Mouse (Mus musculus) forebrain, embryonic 13.5 days (tissue): ENCODE data around the gene Scamp1. TPM values are rescaled to one million over a fixed set of nuclear protein-coding genes. Genes with fewer than 3 reads are reported as not detected.

Experiments
- ATAC-seq: fragments of 200-750 bp; cut with Nextera tagmentation; 2 replicates; pipeline ENCODE4 v1.8.0; 2017
- H3K27ac ChIP-seq: fragments of 300-500 bp; sonication (generic); 2 replicates; pipeline ENCODE4 v1.5.1; 2015; ENCODE audit warnings: inconsistent platforms, mild to moderate bottlenecking, moderate library complexity
- H3K27me3 ChIP-seq: fragments of 300-500 bp; sonication (generic); 2 replicates; pipeline ENCODE4 v1.6.1; 2015; ENCODE audit warnings: mild to moderate bottlenecking, inconsistent platforms
- H3K36me3 ChIP-seq: fragments of 300-500 bp; sonication (generic); 2 replicates; pipeline ENCODE4 v1.6.1; 2015; ENCODE audit warnings: mild to moderate bottlenecking, inconsistent platforms; ENCODE audit not compliant: poor library complexity, severe bottlenecking
- H3K4me1 ChIP-seq: fragments of 300-500 bp; sonication (generic); 2 replicates; pipeline ENCODE4 v1.6.1; 2015; ENCODE audit warnings: inconsistent platforms
- H3K4me2 ChIP-seq: fragments of 300-500 bp; sonication (generic); 2 replicates; pipeline ENCODE4 v1.6.1; 2015; ENCODE audit warnings: inconsistent platforms, mild to moderate bottlenecking, moderate library complexity
- H3K4me3 ChIP-seq: fragments of 300-500 bp; sonication (generic); 2 replicates; pipeline ENCODE4 v1.5.1; 2015; ENCODE audit warnings: mild to moderate bottlenecking, inconsistent platforms
- H3K9ac ChIP-seq: fragments of 300-500 bp; sonication (generic); 2 replicates; pipeline ENCODE4 v1.6.1; 2015; ENCODE audit warnings: mild to moderate bottlenecking, inconsistent platforms
- H3K9me3 ChIP-seq: fragments of 300-500 bp; sonication (generic); replicated peaks from 2 replicates; pipeline ENCODE4 v1.6.1; 2016; ENCODE audit warnings: inconsistent platforms
- WGBS: fragments of 180-500 bp; shearing (Covaris S2); methylation state at CpG from one replicate; pipeline ENCODE4 v1.1.7; 2015; 5-methylcytosine and 5-hydroxymethylcytosine counted together
- polyA plus RNA-seq: library from polyadenylated mRNA; unstranded; fragments of >200 nt; fragmentation: Nextera tagmentation; extraction: Ambion mirVana; gene quantifications from 2 replicates; pipeline ENCODE4 v1.2.1, GENCODE M21; 2015

Gene Scamp1
- polyA plus RNA-seq, 1 experiment from 2014 or later, result 65.2 TPM

DNA sequence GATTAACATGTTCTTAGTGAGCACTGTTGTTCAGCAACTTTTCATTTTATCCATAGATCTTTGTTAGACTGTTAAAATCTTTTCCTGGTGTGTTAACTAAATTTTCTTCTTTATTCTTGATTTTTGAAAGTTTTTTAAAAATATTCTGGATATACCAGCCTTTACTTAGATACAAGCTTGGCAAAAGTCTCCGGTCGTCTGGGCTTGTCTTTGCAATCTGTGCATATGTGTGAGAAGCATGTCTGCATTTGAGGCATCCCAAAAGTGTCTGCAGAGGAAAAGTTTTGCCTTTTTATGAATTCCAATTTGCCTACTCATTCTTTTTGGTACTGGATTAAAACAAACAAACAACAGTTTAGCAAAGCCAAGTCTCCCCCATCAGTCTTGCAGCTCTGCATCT is 73.5 kb downstream of the Scamp1 start:
- no peak overlapping the region for H3K4me2 ChIP-seq
- WGBS, result 90% methylated on average over 2 of the region's 2 CpGs
- H3K36me3 ChIP-seq, result peaks cover 15% of the 10 kb centered on the region
- peaks cover 17% of the 10 kb centered on the region for H3K4me1 ChIP-seq
- H3K27ac ChIP-seq, result peak overlapping the region; percentile 66; the same call in 1 of the 2 replicates
- ATAC-seq, result no peak
- H3K9ac ChIP-seq, result no peak overlapping the region
- no peak overlapping the region for H3K4me3 ChIP-seq
- H3K27me3 ChIP-seq, result no peaks in the 10 kb centered on the region
- H3K9me3 ChIP-seq, result peaks cover 3% of the 10 kb centered on the region; the same call in 1 of the 2 replicates

GRCm38 (mm10) chr13:94211236-94212119 is 74.2 kb downstream of the Scamp1 start:
- peaks cover 17% of the 10 kb centered on the region for H3K4me1 ChIP-seq
- peaks cover 20% of the 10 kb centered on the region for H3K36me3 ChIP-seq
- no peak overlapping the region for H3K9ac ChIP-seq
- 16% methylated on average over 6 of the region's 6 CpGs for WGBS
- ATAC-seq, result peak; percentile 95
- peak overlapping the region; percentile 66 for H3K27ac ChIP-seq
- H3K9me3 ChIP-seq, result peaks cover 3% of the 10 kb centered on the region; the same call in 1 of the 2 replicates
- no peaks in the 10 kb centered on the region for H3K27me3 ChIP-seq
- no peak overlapping the region for H3K4me3 ChIP-seq
- 0 out of 2 replicates have a peak overlapping the region, but pooled peaks have one; percentile 15 for H3K4me2 ChIP-seq

GRCm38 (mm10) chr13:94208892-94209291 is 76.8 kb downstream of the Scamp1 start:
- peaks cover 20% of the 10 kb centered on the region for H3K36me3 ChIP-seq
- no peak overlapping the region for H3K4me2 ChIP-seq
- no peak overlapping the region for H3K4me3 ChIP-seq
- H3K9ac ChIP-seq, result no peak overlapping the region
- H3K4me1 ChIP-seq, result peaks cover 17% of the 10 kb centered on the region
- no peaks in the 10 kb centered on the region for H3K27me3 ChIP-seq
- peaks cover 3% of the 10 kb centered on the region; the same call in 1 of the 2 replicates for H3K9me3 ChIP-seq
- no peak for ATAC-seq
- H3K27ac ChIP-seq, result no peak overlapping the region

DNA sequence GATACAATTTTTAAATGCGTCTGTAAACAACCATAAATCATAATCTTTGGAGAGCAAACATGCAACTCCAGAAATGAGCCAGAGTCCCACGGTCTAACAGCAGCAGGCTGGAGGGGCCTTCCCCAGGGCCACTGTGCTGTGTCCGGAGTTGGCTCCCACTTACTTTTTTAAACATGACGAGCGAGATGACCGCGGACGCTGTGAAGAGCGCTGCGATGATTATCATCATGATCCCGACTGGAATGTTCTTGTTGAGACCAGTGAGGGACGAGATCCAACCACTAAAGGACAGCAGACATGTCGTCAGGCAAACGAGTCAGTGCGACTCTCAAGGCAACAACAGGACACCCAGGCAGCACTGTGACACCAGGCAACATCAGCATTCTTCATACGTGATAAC is 77.7 kb downstream of the Scamp1 start:
- Histone ChIP-seq H3K4me3 (no peak overlapping the region), H3K9me3 (peaks cover 3% of the 10 kb centered on the region; the same call in 1 of the 2 replicates), H3K4me2 (no peak overlapping the region), H3K9ac (no peak overlapping the region), H3K27me3 (no peaks in the 10 kb centered on the region), H3K27ac (no peak overlapping the region), H3K4me1 (peaks cover 17% of the 10 kb centered on the region), H3K36me3 (peaks cover 20% of the 10 kb centered on the region)
- ATAC-seq, result no peak
- 96% methylated on average over 16 of the region's 16 CpGs for WGBS

GRCm38 (mm10) chr13:94205234-94205633 is 80.4 kb downstream of the Scamp1 start:
- ATAC-seq, result peak; percentile 88
- Histone ChIP-seq H3K36me3 (peaks cover 20% of the 10 kb centered on the region), H3K9me3 (peaks cover 3% of the 10 kb centered on the region; the same call in 1 of the 2 replicates), H3K27ac (no peak overlapping the region), H3K4me3 (no peak overlapping the region), H3K4me2 (no peak overlapping the region), H3K9ac (no peak overlapping the region), H3K27me3 (no peaks in the 10 kb centered on the region), H3K4me1 (no peaks in the 10 kb centered on the region)
- WGBS, result 6% methylated on average over 6 of the region's 6 CpGs

- Histone ChIP-seq H3K27ac (no peak overlapping the region), H3K9me3 (no peaks in the 10 kb centered on the region), H3K4me2 (no peak overlapping the region), H3K4me1 (no peaks in the 10 kb centered on the region), H3K9ac (no peak overlapping the region), H3K27me3 (no peaks in the 10 kb centered on the region), H3K4me3 (no peak overlapping the region), H3K36me3 (0 out of 2 replicates have a peak, but pooled peaks cover 4% of the 10 kb centered on the region)
- WGBS, result 74% methylated on average over 8 of the region's 8 CpGs
- no peak for ATAC-seq
Observed at GRCm38 (mm10) chr13:94199829-94200228, 85.8 kb downstream of the Scamp1 start.

DNA sequence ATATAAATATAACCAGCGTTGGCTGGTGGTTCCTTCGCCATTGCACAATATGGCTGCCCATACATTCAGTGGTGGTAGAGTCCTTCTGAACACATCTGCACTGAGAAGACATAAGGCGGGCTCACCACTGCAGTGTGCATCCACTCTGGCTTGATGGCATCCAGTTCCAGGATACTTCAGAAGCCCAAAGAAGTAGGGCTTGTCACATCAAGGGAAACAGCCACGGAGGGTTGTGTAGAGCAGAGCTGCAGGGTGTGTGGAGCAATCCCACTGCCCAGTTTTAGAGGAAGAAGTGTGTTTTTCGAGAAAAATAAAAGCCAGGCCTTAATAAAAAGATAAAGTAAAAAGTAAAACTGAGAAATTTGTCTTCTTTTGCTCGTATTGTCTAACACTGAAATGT is 87.0 kb downstream of the Scamp1 start:
- no peak for ATAC-seq
- WGBS, result 88% methylated on average over 6 of the region's 6 CpGs

GRCm38 (mm10) chr13:94193227-94193626 is 92.4 kb downstream of the Scamp1 start:
- Histone ChIP-seq H3K27me3 (no peaks in the 10 kb centered on the region), H3K36me3 (0 out of 2 replicates have a peak, but pooled peaks cover 4% of the 10 kb centered on the region), H3K27ac (no peak overlapping the region), H3K4me1 (peaks cover 7% of the 10 kb centered on the region), H3K9me3 (no peaks in the 10 kb centered on the region), H3K4me3 (no peak overlapping the region), H3K4me2 (no peak overlapping the region), H3K9ac (no peak overlapping the region)
- 94% methylated on average over 4 of the region's 4 CpGs for WGBS
- ATAC-seq, result no peak

More for the DNA sequence above, 87.0 kb downstream of the Scamp1 start:
- no peaks in the 10 kb centered on the region for H3K9me3 ChIP-seq
- H3K4me1 ChIP-seq, result no peaks in the 10 kb centered on the region
- H3K4me2 ChIP-seq, result no peak overlapping the region
- H3K27ac ChIP-seq, result no peak overlapping the region
- no peaks in the 10 kb centered on the region for H3K27me3 ChIP-seq
- H3K36me3 ChIP-seq, result 0 out of 2 replicates have a peak, but pooled peaks cover 4% of the 10 kb centered on the region
- H3K4me3 ChIP-seq, result no peak overlapping the region
- no peak overlapping the region for H3K9ac ChIP-seq

GRCm38 (mm10) chr13:94190386-94190785 is 95.3 kb downstream of the Scamp1 start:
- ATAC-seq, result no peak
- no peak overlapping the region for H3K4me2 ChIP-seq
- H3K9ac ChIP-seq, result no peak overlapping the region
- WGBS, result 91% methylated on average over 1 of the region's 1 CpGs
- H3K4me3 ChIP-seq, result no peak overlapping the region
- H3K4me1 ChIP-seq, result peaks cover 24% of the 10 kb centered on the region
- no peaks in the 10 kb centered on the region for H3K27me3 ChIP-seq
- H3K36me3 ChIP-seq, result no peaks in the 10 kb centered on the region
- no peaks in the 10 kb centered on the region for H3K9me3 ChIP-seq
- no peak overlapping the region for H3K27ac ChIP-seq

DNA sequence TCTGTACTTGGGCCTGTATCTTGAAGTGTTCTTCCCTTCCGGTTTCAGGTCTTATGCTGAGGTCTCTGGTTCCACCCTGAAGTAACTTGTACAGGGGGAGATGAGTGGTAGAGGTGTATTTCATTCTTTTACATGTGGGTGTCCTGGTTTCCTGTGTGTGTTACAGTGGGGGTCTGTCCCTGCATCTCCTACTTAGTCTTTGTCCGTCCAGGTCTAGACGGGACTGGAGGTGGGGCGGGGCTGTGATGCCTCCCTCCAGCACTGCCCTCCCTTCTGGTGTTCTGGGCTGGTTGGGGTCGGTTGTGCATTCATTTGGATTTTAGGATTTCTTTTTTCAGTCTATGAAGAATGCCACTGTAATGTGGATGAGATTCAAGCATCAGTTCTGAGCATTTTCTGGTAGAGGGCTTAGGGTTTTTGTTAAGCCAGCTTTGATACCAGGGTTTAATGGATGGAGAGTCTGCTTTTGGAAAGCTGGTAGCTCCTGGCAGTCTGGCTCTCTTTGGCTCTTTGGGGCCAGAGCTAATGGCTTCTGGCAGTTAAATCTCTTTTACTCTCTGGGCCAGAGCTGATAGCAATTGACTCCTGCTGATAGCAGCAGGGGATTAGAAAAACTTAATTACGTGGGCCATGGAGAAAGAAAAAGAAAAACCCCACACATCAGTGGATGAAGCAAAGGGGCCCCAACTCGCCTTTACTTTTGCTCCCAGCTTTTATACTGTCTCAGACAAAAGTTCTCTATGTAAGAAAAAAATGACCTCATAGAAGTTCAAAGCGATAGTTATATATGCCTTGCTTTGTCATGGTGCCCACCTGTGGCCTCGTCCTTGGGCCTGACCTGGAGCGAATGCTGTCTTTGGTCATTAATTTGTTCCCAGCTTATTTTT is 97.2 kb downstream of the Scamp1 start:
- H3K4me3 ChIP-seq, result no peak overlapping the region
- peaks cover 24% of the 10 kb centered on the region for H3K4me1 ChIP-seq
- no peaks in the 10 kb centered on the region for H3K9me3 ChIP-seq
- no peak overlapping the region for H3K4me2 ChIP-seq
- peak; percentile 44; the same call in 1 of the 2 replicates for ATAC-seq
- WGBS, result 8% methylated on average over 10 of the region's 10 CpGs
- H3K27me3 ChIP-seq, result no peaks in the 10 kb centered on the region
- H3K36me3 ChIP-seq, result no peaks in the 10 kb centered on the region
- H3K9ac ChIP-seq, result no peak overlapping the region
- peak overlapping the region; percentile 72 for H3K27ac ChIP-seq

DNA sequence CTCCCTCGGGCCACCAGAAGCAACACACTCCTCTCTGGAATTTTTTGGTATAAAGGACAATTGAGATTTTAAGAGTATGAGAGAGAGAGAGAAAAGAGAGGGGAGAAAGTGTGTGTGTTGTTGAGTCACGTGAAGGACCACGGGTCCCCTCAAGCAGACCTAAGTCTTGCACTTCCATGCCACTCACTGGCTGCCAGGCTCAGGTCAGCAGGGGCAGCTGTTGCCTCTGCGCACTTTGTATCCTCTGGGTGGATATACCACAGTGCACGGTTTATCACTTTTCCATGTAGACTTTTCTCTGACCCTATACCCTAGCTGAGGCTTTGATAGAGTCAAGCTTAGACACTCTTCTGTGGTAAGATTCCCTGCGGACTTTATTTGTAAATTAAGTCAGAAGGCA is 100.0 kb downstream of the Scamp1 start:
- H3K27ac ChIP-seq, result no peak overlapping the region
- H3K9me3 ChIP-seq, result no peaks in the 10 kb centered on the region
- peaks cover 24% of the 10 kb centered on the region for H3K4me1 ChIP-seq
- no peak overlapping the region for H3K4me3 ChIP-seq
- no peaks in the 10 kb centered on the region for H3K36me3 ChIP-seq
- WGBS, result 92% methylated on average over 5 of the region's 6 CpGs
- no peak for ATAC-seq
- H3K27me3 ChIP-seq, result no peaks in the 10 kb centered on the region
- H3K4me2 ChIP-seq, result no peak overlapping the region
- H3K9ac ChIP-seq, result no peak overlapping the region
